ENCODE assay signal across 20 mouse cellular contexts in the genomic region with DNA sequence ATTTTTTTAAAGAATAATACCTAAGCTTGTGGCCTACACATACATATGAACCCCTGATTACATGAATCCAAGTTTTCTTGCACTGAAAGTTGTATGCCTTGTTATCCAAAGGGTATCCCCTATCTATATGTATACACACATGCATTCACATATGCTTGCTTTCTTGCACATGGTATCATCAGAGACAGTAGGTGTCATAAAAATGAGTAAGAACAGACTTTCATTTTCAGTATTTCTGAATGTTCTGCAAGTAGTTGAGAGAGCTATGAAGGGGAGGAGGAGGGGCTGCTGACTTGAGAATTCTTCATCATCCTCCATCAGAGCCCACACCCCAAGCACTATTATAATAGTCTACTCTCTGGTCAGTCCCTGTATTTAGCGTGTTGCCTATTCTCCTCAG.
"Had no signal": no experiment of that assay in that cellular context is flagged by ENCODE, and none has a peak within 500 bp of the region (broad histone marks: within the 10 kb centered on the region; RNA-seq: fewer than 3 reads in every experiment).

No protein-coding gene starts in this region.

- H3K4me1 ChIP-seq: megakaryocyte, embryonic 14.5 days had no signal

- H3K36me3 ChIP-seq: stomach, embryonic 15.5 days had no signal

- H3K4me3 ChIP-seq: lung, embryonic 15.5 days; megakaryocyte, embryonic 14.5 days; midbrain, embryonic 13.5 days; myocyte; neural tube, embryonic 13.5 days; neural tube, embryonic 15.5 days; stomach, embryonic 15.5 days had no signal

- H3K9me3 ChIP-seq: lung, embryonic 15.5 days; megakaryocyte, embryonic 14.5 days; midbrain, embryonic 13.5 days; neural tube, embryonic 13.5 days; neural tube, embryonic 15.5 days; stomach, embryonic 15.5 days had no signal

- H3K9ac ChIP-seq: liver, postnatal 0 days; lung, embryonic 15.5 days; midbrain, embryonic 13.5 days; neural tube, embryonic 13.5 days; neural tube, embryonic 15.5 days; stomach, embryonic 15.5 days had no signal

- DNase-seq: liver, postnatal 0 days; lung, adult 2 months; lung, postnatal 14 days; lung, postnatal 36 days; retina, postnatal 1 day; right cerebral cortex, adult 18-20 months; right cerebral cortex, postnatal 14 days; thymus, adult 2 months; thymus, postnatal 25 days; thymus, postnatal 4 days had no signal

- H3K27ac ChIP-seq: lung, embryonic 15.5 days; macrophage; midbrain, embryonic 13.5 days; neural tube, embryonic 13.5 days; neural tube, embryonic 15.5 days; stomach, embryonic 15.5 days; stomach, postnatal 0 days had no signal

- H3K4me2 ChIP-seq: lung, embryonic 15.5 days; midbrain, embryonic 11.5 days; midbrain, embryonic 13.5 days; neural tube, embryonic 13.5 days; neural tube, embryonic 15.5 days; stomach, embryonic 15.5 days had no signal

- H3K27me3 ChIP-seq: lung, embryonic 15.5 days; megakaryocyte, embryonic 14.5 days; midbrain, embryonic 13.5 days; neural tube, embryonic 13.5 days; neural tube, embryonic 15.5 days; stomach, embryonic 15.5 days had no signal
